30 mouse cellular contexts compared by ENCODE assay signal in the genomic region with DNA sequence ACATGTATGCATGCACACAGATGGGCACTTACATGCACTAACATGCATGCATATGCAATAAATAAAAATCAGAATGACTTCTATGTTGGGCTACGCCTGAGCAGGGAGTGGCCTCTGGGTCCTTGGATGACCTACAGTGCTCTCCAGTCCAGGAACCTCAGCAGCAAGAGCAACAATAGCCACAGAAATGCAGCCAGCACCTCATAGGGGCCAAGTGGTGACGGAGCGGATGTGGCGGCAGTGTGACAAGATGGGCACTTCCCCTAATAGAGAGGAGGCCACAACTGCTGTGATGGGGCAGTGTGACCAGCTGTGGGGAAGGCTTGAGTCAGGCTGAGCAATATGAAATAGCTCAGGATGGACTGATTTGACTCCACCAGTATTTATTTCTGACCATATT.
DNase-seq lines count a peak whose midpoint lies in the region; ATAC-seq lines count a peak whose summit lies in the region.
"Had no signal": no experiment of that assay in that cellular context is flagged by ENCODE, and none has a peak within 500 bp of the region (broad histone marks: within the 10 kb centered on the region; RNA-seq: fewer than 3 reads in every experiment).

No protein-coding gene starts in this region.

- intact Hi-C loops in heart, postnatal 25 days (cut with DNase I): no loop called here

- H3K9me3 ChIP-seq in intestine, embryonic 14.5 days (ENCODE audit: control insufficient read depth, low read length): no peaks in the 10 kb centered on the region
- H3K9me3 ChIP-seq in intestine, embryonic 15.5 days: no peaks in the 10 kb centered on the region
- H3K9me3 ChIP-seq: neural tube, embryonic 13.5 days had no signal

- H3K27me3 ChIP-seq in intestine, embryonic 14.5 days (replicated peaks; ENCODE audit: control insufficient read depth, insufficient read depth, low read length): 0 out of 2 replicates have a peak, but pooled peaks cover 2% of the 10 kb centered on the region
- no peaks in the 10 kb centered on the region for H3K27me3 ChIP-seq in intestine, embryonic 15.5 days (replicated peaks)

- H3K36me3 ChIP-seq in intestine, embryonic 14.5 days (ENCODE audit: control insufficient read depth, insufficient read depth, low read length): no peaks in the 10 kb centered on the region
- no peaks in the 10 kb centered on the region for H3K36me3 ChIP-seq in intestine, embryonic 15.5 days
- H3K36me3 ChIP-seq: neural tube, embryonic 13.5 days had no signal

- ATAC-seq in intestine, embryonic 14.5 days (replicated peaks; ENCODE audit: low FRiP score, low TSS enrichment, low read depth): no peak
- ATAC-seq in intestine, embryonic 15.5 days: no peak
- ATAC-seq: CD4-positive, CD25-positive, alpha-beta regulatory T cell, adult 4 months; forebrain, embryonic 16.5 days; hindbrain, embryonic 16.5 days; intestine, embryonic 16.5 days had no signal

- H3K4me2 ChIP-seq in intestine, embryonic 14.5 days (ENCODE audit: low read length): no peak overlapping the region
- no peak overlapping the region for H3K4me2 ChIP-seq in intestine, embryonic 15.5 days (replicated peaks)
- H3K4me2 ChIP-seq: midbrain, embryonic 11.5 days; neural tube, embryonic 13.5 days had no signal

- 81% methylated on average over 4 of the region's 4 CpGs for WGBS in intestine, embryonic 14.5 days
- 94% methylated on average over 4 of the region's 4 CpGs for WGBS in intestine, embryonic 15.5 days

- H3K4me1 ChIP-seq in intestine, embryonic 14.5 days (replicated peaks; ENCODE audit: control insufficient read depth, insufficient read depth, low read length): no peaks in the 10 kb centered on the region
- H3K4me1 ChIP-seq in intestine, embryonic 15.5 days (replicated peaks): no peaks in the 10 kb centered on the region

- no peak overlapping the region for H3K4me3 ChIP-seq in intestine, embryonic 14.5 days (ENCODE audit: low read depth, low read length)
- H3K4me3 ChIP-seq in intestine, embryonic 15.5 days (replicated peaks): no peak overlapping the region
- H3K4me3 ChIP-seq: erythroblast, embryonic 14.5 days; myocyte; neural tube, embryonic 13.5 days had no signal

- peak; percentile 94 for DNase-seq in heart, adult 11 months
- DNase-seq in heart, postnatal 25 days (ENCODE audit: low spot score): no peak
- peak; percentile 35 for DNase-seq in intestine, embryonic 14.5 days (ENCODE audit: low spot score)
- DNase-seq in gastrocnemius, postnatal 25 days: peak; percentile 28
- DNase-seq in skeletal muscle tissue, adult 2 months (ENCODE audit: low read depth, low spot score): peak; percentile 25
- no peak for DNase-seq in urinary bladder, postnatal 4 days (ENCODE audit: low spot score in 2 of 2)
- DNase-seq in right cerebral cortex, adult 2 months (ENCODE audit: low spot score in 2 of 2): no peak
- DNase-seq: adrenal gland, postnatal 14 days; cerebellum, adult 11-12 months; cerebellum, adult 9-11 months; kidney, adult 8-10 months; kidney, postnatal 14 days; layer of hippocampus, adult 9-11 months; liver; lung, adult 2 months; lung, postnatal 10 days; spleen, adult 18-20 months; thymus, adult 2 months; thymus, postnatal 36 days had no signal

- H3K9ac ChIP-seq in intestine, embryonic 14.5 days (ENCODE audit: low read length): no peak overlapping the region
- H3K9ac ChIP-seq in intestine, embryonic 15.5 days: no peak overlapping the region
- H3K9ac ChIP-seq: liver, embryonic 14.5 days; neural tube, embryonic 13.5 days had no signal

- H3K27ac ChIP-seq in intestine, embryonic 14.5 days (ENCODE audit: low read depth): no peak overlapping the region
- H3K27ac ChIP-seq in intestine, embryonic 15.5 days: no peak overlapping the region
- H3K27ac ChIP-seq: liver, embryonic 14.5 days; macrophage; neural tube, embryonic 13.5 days had no signal

Comparison
In these comparisons a context has a peak if more than half of its experiments do, and no peak if none do; other contexts are left out.
1. DNase-seq: peak in heart, adult 11 months (single experiment), intestine, embryonic 14.5 days (single experiment), gastrocnemius, postnatal 25 days (single experiment) and skeletal muscle tissue, adult 2 months (single experiment); none in heart, postnatal 25 days (single experiment), urinary bladder, postnatal 4 days (0 of 2) and right cerebral cortex, adult 2 months (0 of 2).